Mouse (Mus musculus): ENCODE measurements around the gene Cnnm4. TPM values are rescaled to one million over a fixed set of nuclear protein-coding genes. Genes with fewer than 3 reads are reported as not detected.
A peak's percentile ranks its signal among the peaks of the same experiment; 100 is the strongest.

The Cnnm4 gene
- total and polyA plus RNA-seq, 3 experiments, result 7.8 to 8.5 TPM; not detected in 1

GRCm38 (mm10) chr1:36526903-36527302 is 55.5 kb downstream of the Cnnm4 start:
- no peak for TF ChIP-seq RAD21 (IDR thresholded peaks at IDR 0.05; ENCODE audit: low read depth, low read length)
- no peak for DNase-seq (ENCODE audit: low read depth, low spot score)
- peaks cover 0 to 5% of the 10 kb centered on the region in 2 experiments; a peak in 2 of 4 replicates for H3K36me3 ChIP-seq (ENCODE audit: control insufficient read depth in 1 of 2, insufficient read depth in 2 of 2, low read length in 2 of 2)

GRCm38 (mm10) chr1:36528351-36528750 is 56.9 kb downstream of the Cnnm4 start:
- H3K4me1 ChIP-seq (ENCODE audit: control insufficient read depth in 1 of 2, insufficient read depth in 2 of 2, low read length in 2 of 2), result peaks cover 0 to 3% of the 10 kb centered on the region in 2 experiments; a peak in 1 of 4 replicates
- peaks cover 0 to 5% of the 10 kb centered on the region in 2 experiments; a peak in 2 of 4 replicates for H3K36me3 ChIP-seq (ENCODE audit: control insufficient read depth in 1 of 2, insufficient read depth in 2 of 2, low read length in 2 of 2)
- no peak for TF ChIP-seq MXI1 (IDR thresholded peaks at IDR 0.05; ENCODE audit: low read depth, low read length)
- TF ChIP-seq SIN3A (IDR thresholded peaks at IDR 0.05; ENCODE audit: low read length), result no peak
- no peak for TF ChIP-seq ZMIZ1 (IDR thresholded peaks at IDR 0.05; ENCODE audit: low read depth, low read length)
- no peak for TF ChIP-seq E2F4 (IDR thresholded peaks at IDR 0.05; ENCODE audit: borderline replicate concordance, low read depth, low read length)
- TF ChIP-seq GATA1 (IDR thresholded peaks at IDR 0.05; ENCODE audit: low read depth, low read length), result no peak
- no peak for TF ChIP-seq MYB (IDR thresholded peaks at IDR 0.05; ENCODE audit: low read depth, low read length)
- no peak for TF ChIP-seq ZNF384 (IDR thresholded peaks at IDR 0.05; ENCODE audit: low read depth, low read length)
- no peak for TF ChIP-seq TBP (IDR thresholded peaks at IDR 0.05; ENCODE audit: low read depth, low read length)
- no peak for TF ChIP-seq MYC (IDR thresholded peaks at IDR 0.05; ENCODE audit: low read depth, low read length)
- no peak for TF ChIP-seq USF2 (IDR thresholded peaks at IDR 0.05; ENCODE audit: borderline replicate concordance in 1 of 2, insufficient read depth in 1 of 2, low read depth in 1 of 2, low read length in 2 of 2)
- H3K9me3 ChIP-seq (replicated peaks; ENCODE audit: insufficient read depth, low read length), result no peaks in the 10 kb centered on the region
- H3K27me3 ChIP-seq (ENCODE audit: control insufficient read depth in 1 of 2, insufficient read depth in 2 of 2, low read length in 2 of 2), result no peaks in the 10 kb centered on the region
- no peak overlapping the region for H3K27ac ChIP-seq (ENCODE audit: control insufficient read depth, low read depth, low read length)
- H3K9ac ChIP-seq (ENCODE audit: control insufficient read depth, low read depth, low read length, poor library complexity, severe bottlenecking), result no peak overlapping the region
- H3K4me3 ChIP-seq (ENCODE audit: control insufficient read depth in 1 of 2, insufficient read depth in 1 of 2, low read depth in 2 of 2, low read length in 2 of 2), result no peak overlapping the region
- H3K79me2 ChIP-seq (ENCODE audit: control insufficient read depth, insufficient read depth, low read length, poor library complexity), result no peaks in the 10 kb centered on the region
- DNase-seq (ENCODE audit: low read depth, low spot score), result peak; percentile 62

More at GRCm38 (mm10) chr1:36526903-36527302, 55.5 kb downstream of the Cnnm4 start:
- Histone ChIP-seq H3K79me2 (ENCODE audit: control insufficient read depth, insufficient read depth, low read length, poor library complexity) (no peaks in the 10 kb centered on the region), H3K27me3 (ENCODE audit: control insufficient read depth in 1 of 2, insufficient read depth in 2 of 2, low read length in 2 of 2) (no peaks in the 10 kb centered on the region), H3K27ac (ENCODE audit: control insufficient read depth, low read depth, low read length) (no peak overlapping the region), H3K9ac (ENCODE audit: control insufficient read depth, low read depth, low read length, poor library complexity, severe bottlenecking) (no peak overlapping the region), H3K4me3 (ENCODE audit: control insufficient read depth in 1 of 2, insufficient read depth in 1 of 2, low read depth in 2 of 2, low read length in 2 of 2) (no peak overlapping the region), H3K9me3 (replicated peaks; ENCODE audit: insufficient read depth, low read length) (no peaks in the 10 kb centered on the region), H3K4me1 (ENCODE audit: control insufficient read depth in 1 of 2, insufficient read depth in 2 of 2, low read length in 2 of 2) (peaks cover 0 to 3% of the 10 kb centered on the region in 2 experiments; a peak in 1 of 4 replicates)

GRCm38 (mm10) chr1:36529274-36529673 is 57.9 kb downstream of the Cnnm4 start:
- no peak for DNase-seq (ENCODE audit: low read depth, low spot score)
- Histone ChIP-seq H3K9me3 (replicated peaks; ENCODE audit: insufficient read depth, low read length) (no peaks in the 10 kb centered on the region), H3K4me1 (ENCODE audit: control insufficient read depth in 1 of 2, insufficient read depth in 2 of 2, low read length in 2 of 2) (peaks cover 0 to 3% of the 10 kb centered on the region in 2 experiments; a peak in 1 of 4 replicates), H3K36me3 (ENCODE audit: control insufficient read depth in 1 of 2, insufficient read depth in 2 of 2, low read length in 2 of 2) (peaks cover 0 to 5% of the 10 kb centered on the region in 2 experiments; a peak in 2 of 4 replicates), H3K4me3 (ENCODE audit: control insufficient read depth in 1 of 2, insufficient read depth in 1 of 2, low read depth in 2 of 2, low read length in 2 of 2) (no peak overlapping the region), H3K27ac (ENCODE audit: control insufficient read depth, low read depth, low read length) (no peak overlapping the region), H3K27me3 (ENCODE audit: control insufficient read depth in 1 of 2, insufficient read depth in 2 of 2, low read length in 2 of 2) (no peaks in the 10 kb centered on the region), H3K79me2 (ENCODE audit: control insufficient read depth, insufficient read depth, low read length, poor library complexity) (no peaks in the 10 kb centered on the region), H3K9ac (ENCODE audit: control insufficient read depth, low read depth, low read length, poor library complexity, severe bottlenecking) (no peak overlapping the region)
- TF ChIP-seq ETS1 (IDR thresholded peaks at IDR 0.05; ENCODE audit: low read depth, low read length) (no peak), MXI1 (IDR thresholded peaks at IDR 0.05; ENCODE audit: low read depth, low read length) (no peak), ZKSCAN1 (IDR thresholded peaks at IDR 0.05; ENCODE audit: low read depth, low read length) (no peak), ZNF384 (IDR thresholded peaks at IDR 0.05; ENCODE audit: low read depth, low read length) (no peak), GABPA (IDR thresholded peaks at IDR 0.05; ENCODE audit: low read depth, low read length) (no peak), TCF12 (IDR thresholded peaks at IDR 0.05; ENCODE audit: low read depth, low read length) (no peak), CTCF (IDR thresholded peaks at IDR 0.05 in 2 of 3, conservative IDR thresholded peaks at IDR 0.05 in 1 of 3; ENCODE audit: control insufficient read depth in 1 of 3, insufficient read depth in 1 of 3, low read depth in 2 of 3, low read length in 3 of 3, poor library complexity in 1 of 3, severe bottlenecking in 1 of 3) (no peak), ELF1 (IDR thresholded peaks at IDR 0.05; ENCODE audit: low read depth, low read length) (no peak), CHD1 (IDR thresholded peaks at IDR 0.05; ENCODE audit: low read depth, low read length) (no peak), TAL1 (IDR thresholded peaks at IDR 0.05; ENCODE audit: low read length) (no peak), HCFC1 (IDR thresholded peaks at IDR 0.05; ENCODE audit: low read depth, low read length) (no peak), E2F4 (IDR thresholded peaks at IDR 0.05; ENCODE audit: borderline replicate concordance, low read depth, low read length) (no peak)
